Mouse (Mus musculus) lung, adult 2 months (tissue): Measurements from ENCODE around the gene Ms4a2.

Experiments used
- CTCF ChIP-seq: fragments of 200-500 bp; IDR thresholded peaks from 2 replicates; pipeline ENCODE4 v1.5.1; 2011; ENCODE audit warnings: mild to moderate bottlenecking, low read length, control low read depth; ENCODE audit not compliant: insufficient read depth
- POLR2A ChIP-seq: fragments of 200-500 bp; IDR thresholded peaks from 2 replicates; pipeline ENCODE4 v1.6.1; 2011; ENCODE audit warnings: low read depth, mild to moderate bottlenecking, control low read depth, low read length, borderline replicate concordance; ENCODE audit errors: extremely low read depth

DNA sequence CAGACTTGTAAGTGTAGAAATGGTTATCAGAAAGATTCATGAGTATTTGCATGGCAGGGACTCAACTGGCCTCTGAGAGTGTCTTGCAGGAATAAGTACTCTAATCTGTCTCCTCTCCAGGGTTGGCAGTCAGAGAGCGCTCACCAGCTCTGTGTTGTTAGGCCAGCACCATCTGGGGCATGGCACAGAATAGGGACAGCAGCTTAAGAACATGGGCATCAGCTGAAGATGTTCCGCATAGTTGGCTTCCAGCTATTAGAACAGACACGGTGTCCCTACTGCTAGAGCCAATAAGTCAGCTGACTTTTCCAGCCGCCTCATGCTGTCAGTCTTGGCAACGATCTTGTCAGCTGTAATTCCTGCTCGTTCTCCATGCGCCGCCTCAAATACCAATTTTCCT is 48.6 kb downstream of the Ms4a2 start:
- TF ChIP-seq CTCF (no peak), POLR2A (no peak)
